Mouse (Mus musculus): ENCODE data around the gene Chmp6. TPM values are rescaled to one million over a fixed set of nuclear protein-coding genes. Genes with fewer than 3 reads are reported as not detected.

The Chmp6 gene
- polyA plus RNA-seq, 1 experiment, result 50.2 TPM

GRCm38 (mm10) chr11:119948305-119948704 lies 35.1 kb downstream of the Chmp6 start:
- no peak for DNase-seq
- Histone ChIP-seq H3K4me1 (ENCODE audit: control insufficient read depth, insufficient read depth, low read length) (peaks cover 38% of the 10 kb centered on the region), H3K4me3 (replicated peaks; ENCODE audit: extremely low read depth, low read depth, low read length) (no peak overlapping the region)
- WGBS, result 43% methylated on average over 4 of the region's 4 CpGs
- TF ChIP-seq POLR2A (IDR thresholded peaks at IDR 0.05; ENCODE audit: borderline replicate concordance, extremely low read depth, low read depth, low read length) (no peak), CTCF (IDR thresholded peaks at IDR 0.05; ENCODE audit: insufficient read depth, low read length) (no peak)

GRCm38 (mm10) chr11:119948803-119949202 lies 35.6 kb downstream of the Chmp6 start:
- peaks cover 43% of the 10 kb centered on the region for H3K4me1 ChIP-seq (ENCODE audit: control insufficient read depth, insufficient read depth, low read length)

GRCm38 (mm10) chr11:119950535-119950934 lies 37.3 kb downstream of the Chmp6 start:
- 77% methylated on average over 3 of the region's 3 CpGs for WGBS
- Histone ChIP-seq H3K4me1 (ENCODE audit: control insufficient read depth, insufficient read depth, low read length) (peaks cover 56% of the 10 kb centered on the region), H3K4me3 (replicated peaks; ENCODE audit: extremely low read depth, low read depth, low read length) (no peak overlapping the region)
- TF ChIP-seq CTCF (IDR thresholded peaks at IDR 0.05; ENCODE audit: insufficient read depth, low read length) (no peak), POLR2A (IDR thresholded peaks at IDR 0.05; ENCODE audit: borderline replicate concordance, extremely low read depth, low read depth, low read length) (no peak)
- DNase-seq, result no peak

More at GRCm38 (mm10) chr11:119948803-119949202, 35.6 kb downstream of the Chmp6 start:
- no peak overlapping the region for H3K4me3 ChIP-seq (replicated peaks; ENCODE audit: extremely low read depth, low read depth, low read length)
- DNase-seq, result no peak
- WGBS, result 46% methylated on average over 2 of the region's 2 CpGs
- TF ChIP-seq POLR2A (IDR thresholded peaks at IDR 0.05; ENCODE audit: borderline replicate concordance, extremely low read depth, low read depth, low read length) (no peak), CTCF (IDR thresholded peaks at IDR 0.05; ENCODE audit: insufficient read depth, low read length) (no peak)

GRCm38 (mm10) chr11:119951326-119951725 lies 38.1 kb downstream of the Chmp6 start:
- no peak for TF ChIP-seq CTCF (IDR thresholded peaks at IDR 0.05; ENCODE audit: insufficient read depth, low read length)
- TF ChIP-seq POLR2A (IDR thresholded peaks at IDR 0.05; ENCODE audit: borderline replicate concordance, extremely low read depth, low read depth, low read length), result no peak
- DNase-seq, result no peak
- peaks cover 62% of the 10 kb centered on the region for H3K4me1 ChIP-seq (ENCODE audit: control insufficient read depth, insufficient read depth, low read length)
- WGBS, result 80% methylated on average over 6 of the region's 6 CpGs
- no peak overlapping the region for H3K4me3 ChIP-seq (replicated peaks; ENCODE audit: extremely low read depth, low read depth, low read length)

- Histone ChIP-seq H3K4me3 (replicated peaks; ENCODE audit: extremely low read depth, low read depth, low read length) (no peak overlapping the region), H3K4me1 (ENCODE audit: control insufficient read depth, insufficient read depth, low read length) (peaks cover 59% of the 10 kb centered on the region)
- WGBS, result 36% methylated on average over 5 of the region's 5 CpGs
- TF ChIP-seq POLR2A (IDR thresholded peaks at IDR 0.05; ENCODE audit: borderline replicate concordance, extremely low read depth, low read depth, low read length), result no peak
- TF ChIP-seq CTCF (IDR thresholded peaks at IDR 0.05; ENCODE audit: insufficient read depth, low read length), result no peak
- no peak for DNase-seq
Measured at GRCm38 (mm10) chr11:119952429-119953224, 39.4 kb downstream of the Chmp6 start.

GRCm38 (mm10) chr11:119954233-119954632 lies 41.0 kb downstream of the Chmp6 start:
- Histone ChIP-seq H3K4me3 (replicated peaks; ENCODE audit: extremely low read depth, low read depth, low read length) (no peak overlapping the region), H3K4me1 (ENCODE audit: control insufficient read depth, insufficient read depth, low read length) (peaks cover 54% of the 10 kb centered on the region)
- DNase-seq, result no peak
- TF ChIP-seq POLR2A (IDR thresholded peaks at IDR 0.05; ENCODE audit: borderline replicate concordance, extremely low read depth, low read depth, low read length) (no peak), CTCF (IDR thresholded peaks at IDR 0.05; ENCODE audit: insufficient read depth, low read length) (no peak)
- WGBS, result 25% methylated on average over 4 of the region's 4 CpGs

GRCm38 (mm10) chr11:119954749-119955337 lies 41.6 kb downstream of the Chmp6 start:
- DNase-seq, result peak; percentile 37
- peaks cover 60% of the 10 kb centered on the region for H3K4me1 ChIP-seq (ENCODE audit: control insufficient read depth, insufficient read depth, low read length)
- no peak for TF ChIP-seq CTCF (IDR thresholded peaks at IDR 0.05; ENCODE audit: insufficient read depth, low read length)
- no peak for TF ChIP-seq POLR2A (IDR thresholded peaks at IDR 0.05; ENCODE audit: borderline replicate concordance, extremely low read depth, low read depth, low read length)

GRCm38 (mm10) chr11:119955432-119955831 lies 42.2 kb downstream of the Chmp6 start:
- no peak for DNase-seq
- WGBS, result 26% methylated on average over 3 of the region's 3 CpGs
- Histone ChIP-seq H3K4me1 (ENCODE audit: control insufficient read depth, insufficient read depth, low read length) (peaks cover 61% of the 10 kb centered on the region), H3K4me3 (replicated peaks; ENCODE audit: extremely low read depth, low read depth, low read length) (no peak overlapping the region)
- TF ChIP-seq CTCF (IDR thresholded peaks at IDR 0.05; ENCODE audit: insufficient read depth, low read length) (no peak), POLR2A (IDR thresholded peaks at IDR 0.05; ENCODE audit: borderline replicate concordance, extremely low read depth, low read depth, low read length) (no peak)

More at GRCm38 (mm10) chr11:119954749-119955337, 41.6 kb downstream of the Chmp6 start:
- H3K4me3 ChIP-seq (replicated peaks; ENCODE audit: extremely low read depth, low read depth, low read length), result no peak overlapping the region
- WGBS, result 28% methylated on average over 2 of the region's 2 CpGs

- TF ChIP-seq CTCF (IDR thresholded peaks at IDR 0.05; ENCODE audit: insufficient read depth, low read length) (no peak), POLR2A (IDR thresholded peaks at IDR 0.05; ENCODE audit: borderline replicate concordance, extremely low read depth, low read depth, low read length) (no peak)
- 71% methylated on average over 13 of the region's 13 CpGs for WGBS
- Histone ChIP-seq H3K4me1 (ENCODE audit: control insufficient read depth, insufficient read depth, low read length) (peaks cover 58% of the 10 kb centered on the region), H3K4me3 (replicated peaks; ENCODE audit: extremely low read depth, low read depth, low read length) (no peak overlapping the region)
- DNase-seq, result no peak
Measured at GRCm38 (mm10) chr11:119956590-119956989, 43.3 kb downstream of the Chmp6 start.
